Mouse (Mus musculus) midbrain, embryonic 11.5 days (tissue): ENCODE data around the gene Dqx1. TPM values are rescaled to one million over a fixed set of nuclear protein-coding genes. Genes with fewer than 3 reads are reported as not detected.
A peak's percentile ranks its signal among the peaks of the same experiment; 100 is the strongest.

ENCODE experiments used
- ATAC-seq: fragments of 200-750 bp; cut with Nextera tagmentation; 2 replicates; pipeline ENCODE4 v1.8.0; 2017; ENCODE audit warnings: moderate TSS enrichment, moderate library complexity; ENCODE audit not compliant: low FRiP score
- DNase-seq: peaks from one replicate; pipeline ENCODE4 v3.0.0; 2015; ENCODE audit warnings: low spot score; ENCODE audit errors: missing footprints
- H3K27ac ChIP-seq: fragments of 300-500 bp; sonication (generic); 2 replicates; pipeline ENCODE4 v1.5.1; 2014; ENCODE audit warnings: low read depth, low read length
- H3K27me3 ChIP-seq: fragments of 300-500 bp; sonication (generic); 2 replicates; pipeline ENCODE4 v1.6.1; 2014; ENCODE audit warnings: mild to moderate bottlenecking, low read length, moderate library complexity, mixed read lengths; ENCODE audit not compliant: control insufficient read depth, insufficient read depth
- H3K36me3 ChIP-seq: fragments of 300-500 bp; sonication (generic); 2 replicates; pipeline ENCODE4 v1.6.1; 2014; ENCODE audit warnings: mild to moderate bottlenecking, low read length, moderate library complexity, mixed read lengths; ENCODE audit not compliant: control insufficient read depth, insufficient read depth
- H3K4me1 ChIP-seq: fragments of 300-500 bp; sonication (generic); 2 replicates; pipeline ENCODE4 v1.6.1; 2014; ENCODE audit warnings: low read length; ENCODE audit not compliant: control insufficient read depth, insufficient read depth
- H3K4me2 ChIP-seq: fragments of 300-500 bp; sonication (generic); 2 replicates; pipeline ENCODE4 v1.6.1; 2014; ENCODE audit warnings: mild to moderate bottlenecking, moderate library complexity
- H3K4me3 ChIP-seq: fragments of 300-500 bp; sonication (generic); 2 replicates; pipeline ENCODE4 v1.5.1; 2014; ENCODE audit warnings: low read depth, low read length
- H3K9ac ChIP-seq: fragments of 300-500 bp; sonication (generic); 2 replicates; pipeline ENCODE4 v1.6.1; 2014; ENCODE audit warnings: low read length
- H3K9me3 ChIP-seq: fragments of 300-500 bp; sonication (generic); 2 replicates; pipeline ENCODE4 v1.6.1; 2016; ENCODE audit warnings: low read length; ENCODE audit not compliant: control insufficient read depth
- WGBS: fragments of 180-500 bp; shearing (Covaris S2); extraction: QIAGEN DNeasy Blood & Tissue Kit; methylation state at CpG from one replicate; pipeline ENCODE4 v1.1.7; 2014; 5-methylcytosine and 5-hydroxymethylcytosine counted together
- polyA plus RNA-seq: library from polyadenylated mRNA; unstranded; fragments of >200 nt; fragmentation: Nextera tagmentation; extraction: Ambion mirVana; gene quantifications from 2 replicates; pipeline ENCODE4 v1.2.1, GENCODE M21; 2014

Dqx1 gene
- polyA plus RNA-seq, 1 experiment from 2014 or later: 0.68 TPM

- peaks cover 21% of the 10 kb centered on the region for H3K4me1 ChIP-seq
- no peaks in the 10 kb centered on the region for H3K36me3 ChIP-seq
- no peak overlapping the region for H3K27ac ChIP-seq
- no peak for DNase-seq
- WGBS: 78% methylated on average over 4 of the region's 4 CpGs
- no peaks in the 10 kb centered on the region for H3K9me3 ChIP-seq
- H3K9ac ChIP-seq: no peak overlapping the region
- H3K27me3 ChIP-seq: peaks cover 9% of the 10 kb centered on the region; the same call in 1 of the 2 replicates
- no peak overlapping the region for H3K4me2 ChIP-seq
- no peak for ATAC-seq
- no peak overlapping the region for H3K4me3 ChIP-seq
Observed at GRCm38 (mm10) chr6:83104158-83104557, 46.5 kb downstream of the Dqx1 start.

GRCm38 (mm10) chr6:83107566-83108400 is 50.1 kb downstream of the Dqx1 start:
- H3K36me3 ChIP-seq: no peaks in the 10 kb centered on the region
- no peak overlapping the region for H3K27ac ChIP-seq
- H3K4me1 ChIP-seq: peaks cover 19% of the 10 kb centered on the region
- H3K27me3 ChIP-seq: peaks cover 7% of the 10 kb centered on the region; the same call in 1 of the 2 replicates
- H3K9ac ChIP-seq: peak overlapping the region; percentile 93
- peak overlapping the region; percentile 94 for H3K4me3 ChIP-seq
- WGBS: 42% methylated on average over 12 of the region's 13 CpGs
- H3K9me3 ChIP-seq: no peaks in the 10 kb centered on the region
- ATAC-seq (peak; percentile 51), DNase-seq (peak; percentile 94)
- peak overlapping the region; percentile 91 for H3K4me2 ChIP-seq

DNA sequence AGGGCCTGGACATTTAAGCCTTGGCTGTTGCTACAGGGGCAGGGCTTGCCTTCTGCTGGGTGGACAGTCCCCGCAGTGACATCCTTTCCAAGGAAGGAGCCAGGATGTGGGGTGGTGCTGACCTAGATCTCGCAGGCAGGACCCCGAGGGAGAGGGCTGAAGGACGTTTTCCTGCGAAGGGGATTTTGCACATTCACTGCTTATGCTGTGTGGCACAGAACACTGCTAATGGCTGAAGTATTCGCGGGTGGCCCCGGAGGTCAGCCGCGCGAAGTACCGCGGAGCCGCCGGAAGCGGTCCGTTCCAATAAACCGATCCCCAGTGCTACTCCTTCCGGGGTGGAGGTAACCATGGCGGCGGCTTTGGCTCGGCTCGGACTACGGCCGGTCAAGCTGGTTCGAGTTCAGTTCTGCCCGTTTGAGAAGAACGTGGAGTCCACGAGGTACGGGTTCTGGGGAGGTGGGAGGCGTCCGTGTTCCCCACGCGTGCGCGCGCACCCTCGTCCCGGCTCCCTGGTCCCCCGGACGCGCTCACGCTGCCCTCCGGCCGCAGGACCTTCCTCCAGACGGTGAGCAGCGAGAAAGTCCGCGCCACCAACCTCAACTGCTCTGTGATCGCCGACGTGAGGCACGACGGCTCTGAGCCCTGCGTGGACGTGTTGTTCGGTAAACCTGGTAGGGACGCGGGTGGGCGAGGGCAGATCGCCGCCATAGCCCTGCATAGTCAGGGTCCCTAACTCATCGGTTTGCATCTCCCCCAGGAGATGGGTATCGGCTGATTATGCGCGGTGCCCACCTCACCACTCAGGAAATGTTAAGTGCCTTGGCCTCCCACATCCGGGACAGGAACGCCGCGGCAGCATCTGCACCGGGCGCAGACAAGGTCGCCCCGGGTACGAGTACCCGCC is 51.4 kb downstream of the Dqx1 start, which contains the start of gene Mrpl53:
Gene Mrpl53 (plus strand): TSS at position 279 of the 907 bp plus-strand sequence.
- Histone ChIP-seq H3K4me1 (peaks cover 14% of the 10 kb centered on the region), H3K27me3 (no peaks in the 10 kb centered on the region), H3K9ac (peak within 1 kb of the TSS; percentile 93), H3K27ac (peak within 1 kb of the TSS; percentile 65), H3K4me2 (peak within 1 kb of the TSS; percentile 91), H3K9me3 (no peaks in the 10 kb centered on the region), H3K4me3 (peak within 1 kb of the TSS; percentile 94), H3K36me3 (no peaks in the 10 kb centered on the region)
- WGBS: 1% methylated on average over 74 of the region's 76 CpGs
- peak; percentile 98 for DNase-seq
- peak; percentile 91 for ATAC-seq

DNA sequence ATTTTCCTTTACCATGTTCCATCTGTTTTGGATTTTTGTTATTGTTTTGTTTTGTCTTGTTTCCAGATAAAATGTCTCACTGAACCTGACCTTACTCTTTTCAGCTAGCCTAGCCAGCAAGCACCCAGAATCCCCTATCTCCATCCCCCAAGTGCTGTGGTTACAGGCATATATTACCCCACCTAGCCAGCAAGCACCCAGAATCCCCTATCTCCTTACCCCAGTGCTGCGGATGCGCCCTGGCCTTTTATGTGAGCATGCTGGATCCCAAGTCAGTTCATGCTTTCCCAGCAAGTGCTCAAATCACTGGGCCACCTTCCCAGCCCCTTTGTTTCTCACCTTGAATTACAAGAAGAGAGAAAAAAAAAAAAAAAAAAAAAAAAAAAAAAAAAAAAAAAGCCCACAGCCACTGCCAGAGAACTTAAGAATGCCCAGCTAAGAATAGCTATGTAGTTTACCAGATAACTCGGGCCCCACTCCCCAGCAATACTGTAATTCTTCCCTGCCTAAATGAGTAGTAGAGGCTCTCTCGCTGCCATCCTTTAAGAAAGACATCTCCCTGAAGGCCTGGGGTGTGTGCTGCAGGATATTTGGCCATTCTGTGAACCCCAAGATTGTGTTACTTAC is 54.0 kb downstream of the Dqx1 start:
- no peaks in the 10 kb centered on the region for H3K27me3 ChIP-seq
- no peak overlapping the region for H3K9ac ChIP-seq
- no peak for ATAC-seq
- DNase-seq: no peak
- no peaks in the 10 kb centered on the region for H3K36me3 ChIP-seq
- H3K4me1 ChIP-seq: peaks cover 25% of the 10 kb centered on the region
- H3K4me3 ChIP-seq: no peak overlapping the region
- no peaks in the 10 kb centered on the region for H3K9me3 ChIP-seq
- no peak overlapping the region for H3K4me2 ChIP-seq
- 88% methylated on average over 4 of the region's 4 CpGs for WGBS
- no peak overlapping the region for H3K27ac ChIP-seq

GRCm38 (mm10) chr6:83115011-83115671 is 57.5 kb downstream of the Dqx1 start, which contains the start of gene Mogs:
Gene Mogs (plus strand): TSS chr6:83115496.
- ATAC-seq: peak; percentile 91
- H3K27me3 ChIP-seq: no peaks in the 10 kb centered on the region
- H3K36me3 ChIP-seq: no peaks in the 10 kb centered on the region; the same call in 1 of the 2 replicates
- H3K27ac ChIP-seq: peak within 1 kb of the TSS; percentile 63
- peaks cover 20% of the 10 kb centered on the region for H3K4me1 ChIP-seq
- peak; percentile 98 for DNase-seq
- peak within 1 kb of the TSS; percentile 86 for H3K9ac ChIP-seq
- peak within 1 kb of the TSS; percentile 77 for H3K4me2 ChIP-seq
- H3K9me3 ChIP-seq: no peaks in the 10 kb centered on the region
- peak within 1 kb of the TSS; percentile 77 for H3K4me3 ChIP-seq
- under 1% methylated on average over 51 of the region's 58 CpGs for WGBS

DNA sequence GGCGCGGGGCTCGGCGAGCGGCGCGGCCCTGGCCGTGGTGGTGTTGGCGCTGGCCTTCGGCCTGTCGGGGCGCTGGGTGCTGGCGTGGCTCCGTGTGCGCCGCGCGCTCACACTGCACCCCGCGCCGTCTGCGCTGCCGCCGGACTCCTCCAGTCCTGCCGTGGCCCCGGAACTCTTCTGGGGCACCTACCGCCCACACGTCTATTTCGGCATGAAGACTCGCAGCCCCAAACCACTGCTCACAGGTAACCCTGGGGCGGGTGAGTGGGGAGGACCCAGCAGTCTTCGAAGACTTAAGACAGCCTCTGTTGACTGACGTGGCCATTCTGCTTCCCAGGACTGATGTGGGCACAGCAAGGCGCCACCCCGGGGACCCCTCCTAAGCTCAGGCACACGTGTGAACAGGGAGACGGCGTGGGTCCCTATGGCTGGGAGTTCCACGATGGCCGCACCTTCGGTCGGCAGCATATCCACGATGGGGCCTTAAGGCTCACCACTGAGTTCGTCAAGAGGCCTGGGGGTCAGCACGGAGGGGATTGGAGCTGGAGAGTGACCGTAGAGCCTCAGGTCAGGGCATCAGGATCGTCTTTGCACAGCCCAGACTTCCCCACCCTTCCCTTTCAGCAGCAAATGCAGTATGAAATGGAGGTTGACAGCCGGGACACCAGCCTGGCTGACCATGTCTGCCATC is 58.2 kb downstream of the Dqx1 start:
- Histone ChIP-seq H3K4me1 (peaks cover 23% of the 10 kb centered on the region), H3K4me2 (peak overlapping the region; percentile 77), H3K27ac (peak overlapping the region; percentile 63), H3K36me3 (no peaks in the 10 kb centered on the region; the same call in 1 of the 2 replicates), H3K9ac (peak overlapping the region; percentile 86), H3K27me3 (no peaks in the 10 kb centered on the region), H3K4me3 (peak overlapping the region; percentile 77), H3K9me3 (no peaks in the 10 kb centered on the region)
- 2% methylated on average over 45 of the region's 48 CpGs for WGBS
- ATAC-seq (no peak; the same call in 1 of the 2 replicates), DNase-seq (peak; percentile 91)

DNA sequence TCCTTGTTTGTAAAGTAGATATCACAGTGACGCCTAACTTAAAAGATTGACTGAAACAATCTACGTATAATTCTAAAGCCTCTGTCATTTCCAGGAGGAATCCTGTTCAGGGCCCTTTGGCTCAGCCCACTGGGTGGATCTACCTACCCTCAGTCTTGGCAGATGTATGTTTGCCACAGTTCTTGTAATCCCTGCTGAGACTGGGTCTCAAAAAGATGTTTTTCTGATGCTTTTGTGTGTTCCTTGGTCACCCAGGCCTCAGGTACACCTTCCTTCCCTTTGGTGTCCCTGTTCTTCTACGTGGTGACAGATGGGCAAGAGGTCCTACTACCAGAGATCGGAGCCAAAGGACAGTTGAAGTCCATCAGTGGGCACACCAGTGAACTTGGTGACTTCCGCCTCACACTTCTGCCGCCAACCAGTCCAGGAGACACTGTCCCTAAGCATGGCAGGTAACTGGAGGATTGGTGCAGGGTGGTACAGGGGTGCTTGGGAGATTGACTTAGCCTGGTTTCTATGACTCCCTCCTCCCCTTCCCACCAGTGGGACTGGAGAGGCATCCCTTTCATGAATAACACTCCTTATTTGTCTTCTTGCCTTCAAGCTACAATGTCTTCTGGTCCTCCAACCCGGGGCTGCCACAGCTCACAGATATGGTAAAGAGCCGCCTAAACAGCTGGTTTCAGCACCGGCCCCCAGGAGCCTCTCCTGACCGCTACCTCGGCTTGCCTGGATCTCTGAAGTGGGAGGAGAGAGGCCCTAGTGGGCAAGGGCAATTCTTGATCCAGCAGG is 58.9 kb downstream of the Dqx1 start:
- Histone ChIP-seq H3K4me2 (peak overlapping the region; percentile 77), H3K9me3 (no peaks in the 10 kb centered on the region), H3K4me1 (peaks cover 23% of the 10 kb centered on the region), H3K4me3 (peak overlapping the region; percentile 77), H3K27me3 (no peaks in the 10 kb centered on the region), H3K27ac (no peak overlapping the region), H3K9ac (peak overlapping the region; percentile 86), H3K36me3 (no peaks in the 10 kb centered on the region; the same call in 1 of the 2 replicates)
- whole genome bisulfite sequencing: 81% methylated on average over 11 of the region's 11 CpGs
- DNase-seq (no peak), ATAC-seq (no peak)
